Mouse (Mus musculus): Measurements from ENCODE around the gene Taf6l.

The Taf6l gene

DNA sequence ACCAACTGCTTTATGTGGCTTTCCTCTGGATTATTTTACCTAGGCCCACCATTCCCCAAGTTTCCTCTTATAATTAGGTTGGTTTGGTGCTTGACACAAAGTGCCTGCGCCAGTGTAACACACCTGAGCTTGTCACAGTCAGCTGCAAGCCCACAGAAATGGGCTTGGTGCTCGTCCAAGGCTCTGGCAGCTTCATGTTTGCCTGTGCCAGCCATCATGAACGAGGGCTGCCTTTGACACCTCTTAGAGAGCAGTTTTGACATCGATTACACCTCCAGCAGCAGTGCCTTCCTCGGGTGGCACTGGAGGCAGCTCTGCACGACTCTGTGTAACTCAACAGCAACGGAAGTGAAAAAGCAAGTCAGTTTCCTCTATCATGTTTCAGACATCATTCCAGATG lies 4.0 kb upstream of the Taf6l start:
- no peak for DNase-seq (ENCODE audit: low spot score in 2 of 2)

DNA sequence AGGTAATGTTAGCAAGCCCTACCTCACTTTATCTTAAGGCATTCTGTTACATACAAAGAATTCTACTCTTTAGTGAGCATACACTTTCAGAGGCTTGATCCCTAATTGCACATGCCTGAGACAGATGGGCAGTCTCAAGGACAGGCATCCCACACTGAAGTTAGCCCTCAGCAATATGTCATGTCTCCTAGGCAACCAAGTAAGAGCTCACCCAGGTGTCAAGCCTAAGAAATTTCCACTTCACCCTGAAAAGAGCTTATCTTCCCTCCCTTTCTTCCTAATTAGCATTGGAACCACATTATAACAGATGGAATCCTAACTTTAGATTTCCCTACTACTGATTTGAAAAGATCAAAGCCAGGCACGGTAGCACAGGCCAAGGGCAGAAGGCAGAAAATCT lies 3.0 kb upstream of the Taf6l start:
- DNase-seq (ENCODE audit: low spot score in 2 of 2) = no peak

DNA sequence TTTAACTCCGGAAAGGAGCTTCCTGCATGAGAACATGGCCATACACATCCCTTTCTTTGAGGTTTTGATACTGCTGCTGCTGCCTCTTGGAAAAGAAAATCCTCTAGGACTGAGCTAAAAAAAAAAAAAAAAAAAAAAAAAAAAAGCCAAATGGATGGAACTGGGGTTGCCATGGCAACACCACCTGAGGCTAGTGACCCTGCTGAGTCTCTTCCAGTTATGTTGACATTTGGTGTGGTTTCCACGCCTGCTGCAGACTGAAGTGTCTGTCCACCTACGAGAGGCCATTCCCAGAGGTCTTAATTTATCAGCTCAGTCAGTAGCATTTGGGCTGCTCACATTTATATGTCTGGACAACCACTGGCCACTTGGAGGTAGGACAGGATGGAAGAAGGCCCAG lies 2.3 kb upstream of the Taf6l start:
- no peak for DNase-seq (ENCODE audit: low spot score in 2 of 2)

DNA sequence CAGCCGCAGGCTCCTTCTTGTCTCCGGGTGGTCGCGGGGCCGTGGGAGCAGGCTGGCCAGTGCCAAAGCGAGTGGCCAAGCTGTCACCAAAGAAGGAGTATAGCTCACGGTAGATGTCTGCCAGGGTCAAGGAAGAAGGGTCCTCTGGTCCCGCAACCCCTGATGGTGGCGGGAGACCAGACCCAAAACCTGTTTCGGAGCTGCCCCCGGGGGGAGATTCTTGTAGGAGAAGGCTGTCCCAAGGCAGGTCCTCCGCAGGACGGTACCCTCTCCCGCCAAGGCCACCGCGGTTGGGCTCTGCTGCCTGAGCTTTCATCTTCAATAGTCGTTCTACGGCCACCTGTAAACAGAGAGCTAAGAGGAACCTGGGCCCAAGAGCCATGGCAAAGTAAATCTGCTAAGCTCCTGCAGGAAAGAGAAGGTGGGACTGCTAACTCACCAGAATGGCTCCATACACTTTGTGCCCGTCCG lies 11.2 kb downstream of the Taf6l start:
- DNase-seq (ENCODE audit: low spot score in 2 of 2) = no peak

DNA sequence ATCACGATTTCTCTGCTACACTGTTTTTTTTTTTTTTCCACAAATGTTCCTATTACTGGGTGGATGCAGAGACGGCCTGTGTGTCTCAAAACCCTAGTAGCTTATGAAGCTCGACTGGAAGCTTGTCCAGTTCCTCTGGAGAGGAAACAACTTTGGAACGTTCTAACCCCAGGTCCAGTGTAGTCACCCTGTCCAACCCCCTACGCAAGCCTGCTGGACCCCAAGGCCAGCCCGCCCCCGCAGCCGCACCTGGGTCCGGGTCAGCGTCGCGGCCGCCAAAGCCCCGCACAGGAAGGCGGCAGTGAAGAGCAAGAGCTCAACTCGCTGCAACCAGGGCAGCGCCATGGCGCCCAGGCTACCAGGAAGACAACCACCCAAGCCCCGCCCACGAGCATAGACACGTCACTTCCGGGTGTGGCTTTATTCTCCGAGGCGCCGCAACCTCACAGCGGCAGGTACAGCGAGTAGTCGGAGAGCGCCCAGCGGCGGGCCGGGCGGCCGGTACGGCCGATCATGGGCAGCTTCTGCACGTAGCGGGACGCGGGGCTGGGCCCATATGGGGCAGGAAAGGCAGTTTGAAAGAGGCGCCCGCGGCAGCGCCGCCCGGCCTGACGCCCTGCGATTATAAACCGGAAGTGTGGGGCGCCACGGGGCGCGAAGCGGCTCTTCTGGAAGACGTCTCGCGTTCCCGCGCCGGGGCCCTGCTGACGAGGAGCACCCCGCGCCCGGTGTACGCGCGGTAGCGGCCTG lies 12.0 kb downstream of the Taf6l start, which contains the start of gene Tmem179b:
Gene Tmem179b, minus strand, starts transcription at position 382 of the 750 bp plus-strand sequence.
- peak; percentile 91 to 96 for DNase-seq (ENCODE audit: low spot score in 2 of 2)

DNA sequence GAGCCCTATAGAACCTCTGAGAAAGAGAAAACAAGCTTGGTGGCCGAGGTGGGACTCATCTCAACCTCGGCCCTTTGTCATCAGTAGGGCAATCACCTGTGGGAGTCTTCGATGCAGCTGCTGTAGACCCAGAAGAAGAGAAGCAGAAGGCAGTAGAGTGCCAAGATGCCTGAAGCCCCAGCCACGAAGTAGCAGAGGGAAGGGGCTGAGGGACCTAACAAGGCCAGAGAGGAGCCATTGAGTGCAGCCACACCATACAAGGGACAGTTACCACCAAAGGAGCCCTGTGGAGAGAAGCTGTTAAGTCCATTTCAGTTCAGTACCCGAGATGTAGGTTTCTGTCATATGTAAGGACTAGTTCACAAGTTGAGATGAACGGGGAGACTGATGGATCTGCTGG lies 12.8 kb downstream of the Taf6l start:
- DNase-seq (ENCODE audit: low spot score in 2 of 2) = no peak

DNA sequence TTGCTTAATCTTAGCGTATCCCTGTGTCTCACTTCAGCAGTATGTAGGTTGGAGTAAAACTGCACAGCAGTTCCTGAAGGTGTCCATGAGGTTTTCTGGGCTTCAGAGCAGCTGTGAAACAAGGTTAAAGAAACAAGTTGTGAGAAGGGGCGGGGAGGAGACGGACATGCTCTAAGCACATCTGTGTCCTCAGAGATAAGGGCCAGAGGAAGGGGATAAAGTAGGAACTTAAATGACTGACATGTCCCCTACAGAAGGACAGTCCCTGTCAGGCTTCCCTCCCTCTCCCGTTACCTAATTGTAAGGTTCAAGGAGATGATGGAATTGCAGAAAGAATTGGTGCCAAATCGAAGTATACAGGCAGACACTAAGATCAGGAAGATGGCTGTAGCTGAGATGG lies 13.2 kb downstream of the Taf6l start:
- no peak for DNase-seq (ENCODE audit: low spot score in 2 of 2)

DNA sequence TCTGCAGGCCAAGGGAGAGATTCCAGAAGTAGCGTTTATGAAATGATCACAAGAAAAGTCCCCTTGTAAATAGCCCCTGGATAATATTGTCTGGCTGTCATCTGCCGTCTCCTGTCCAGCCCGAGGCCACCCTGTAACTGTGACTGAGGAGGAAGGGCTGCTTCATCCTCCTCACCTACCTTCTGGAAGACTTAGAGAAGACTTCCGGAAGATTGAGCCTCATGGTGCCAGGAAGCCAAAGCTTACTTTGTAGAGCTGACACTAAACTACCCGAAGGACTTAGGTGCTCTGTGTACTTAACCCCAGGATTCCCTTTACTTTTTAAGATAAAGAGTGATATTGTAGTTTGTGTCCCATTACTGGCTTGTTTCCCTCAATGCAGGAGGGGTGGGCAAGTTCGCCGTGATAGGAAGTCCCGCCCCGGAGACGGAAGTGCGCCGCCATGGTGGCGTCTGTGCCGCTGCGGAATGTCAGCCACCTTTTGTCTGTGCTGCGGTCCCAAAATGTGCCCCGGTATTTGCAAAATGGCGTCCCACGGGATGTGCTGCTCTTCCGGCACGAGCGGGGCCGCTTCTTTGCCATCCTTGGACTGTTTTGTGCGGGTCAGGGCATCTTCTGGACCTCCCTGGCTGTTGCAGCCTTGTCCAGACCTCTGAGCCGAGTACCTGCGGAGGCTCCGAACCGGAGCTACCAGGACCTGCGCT lies 15.5 kb downstream of the Taf6l start, which contains the start of gene Tmem223:
Gene Tmem223, plus strand, starts transcription at position 430 of the 704 bp plus-strand sequence.
- DNase-seq (ENCODE audit: low spot score in 2 of 2) = peak; percentile 58 to 75

DNA sequence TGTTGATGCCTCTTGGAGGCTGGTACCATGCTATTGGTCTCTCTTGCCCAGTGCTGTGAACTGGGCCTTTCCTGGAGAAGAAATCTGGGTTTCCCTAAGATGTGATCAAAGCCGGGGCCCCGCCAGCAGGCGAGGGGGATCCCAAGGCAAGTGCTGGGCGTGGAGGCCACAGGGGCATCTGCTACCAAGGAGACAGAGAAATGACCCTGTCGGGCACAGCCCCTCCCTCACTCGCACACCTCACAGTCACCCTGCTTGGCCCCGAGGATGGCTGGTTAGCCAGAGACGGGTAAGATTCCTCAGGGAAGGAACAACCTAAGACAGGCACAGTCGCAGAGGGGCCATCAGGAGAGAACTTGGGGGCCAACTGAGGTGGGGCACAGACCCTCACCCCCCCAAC lies 20.7 kb downstream of the Taf6l start:
- DNase-seq (ENCODE audit: low spot score in 2 of 2) = no peak

DNA sequence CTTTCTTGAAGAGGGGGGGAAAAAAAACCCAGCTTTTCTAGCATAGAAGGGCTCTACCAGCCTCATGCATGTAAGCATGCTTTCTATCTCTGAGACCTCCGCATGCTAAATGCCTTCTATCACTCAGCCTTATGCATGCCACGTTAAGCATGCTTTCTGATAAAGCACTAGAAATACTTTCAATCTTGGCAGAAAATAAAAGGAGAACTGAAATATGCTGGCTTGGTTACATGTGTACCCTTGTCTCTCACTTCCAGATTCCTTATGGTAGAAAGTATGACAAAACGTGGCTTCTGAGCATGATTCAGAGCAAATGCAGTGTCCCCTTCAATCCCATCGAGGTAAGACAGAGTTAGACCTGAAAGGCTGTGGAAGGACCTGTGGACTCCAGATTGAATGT lies 22.9 kb downstream of the Taf6l start:
- DNase-seq (ENCODE audit: low spot score in 2 of 2) = no peak

DNA sequence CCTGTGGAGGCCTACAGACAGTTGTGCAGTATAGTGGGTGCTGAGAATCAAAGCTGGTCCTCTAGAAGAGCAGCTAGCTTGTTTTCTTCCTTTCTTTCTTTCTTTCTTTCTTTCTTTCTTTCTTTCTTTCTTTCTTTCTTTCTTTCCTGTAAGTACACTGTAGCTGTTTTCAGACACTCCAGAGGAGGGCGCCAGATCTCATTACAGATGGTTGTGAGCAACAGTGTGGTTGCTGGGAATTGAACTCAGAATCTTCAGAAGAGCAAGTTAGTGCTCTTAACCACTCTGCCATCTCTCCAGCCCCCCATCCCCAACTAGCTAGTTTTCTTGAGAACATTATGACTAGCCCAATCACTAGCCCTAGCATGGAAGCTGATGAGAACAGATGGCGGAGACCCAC lies 25.5 kb downstream of the Taf6l start:
- DNase-seq (ENCODE audit: low spot score in 2 of 2) = no peak

DNA sequence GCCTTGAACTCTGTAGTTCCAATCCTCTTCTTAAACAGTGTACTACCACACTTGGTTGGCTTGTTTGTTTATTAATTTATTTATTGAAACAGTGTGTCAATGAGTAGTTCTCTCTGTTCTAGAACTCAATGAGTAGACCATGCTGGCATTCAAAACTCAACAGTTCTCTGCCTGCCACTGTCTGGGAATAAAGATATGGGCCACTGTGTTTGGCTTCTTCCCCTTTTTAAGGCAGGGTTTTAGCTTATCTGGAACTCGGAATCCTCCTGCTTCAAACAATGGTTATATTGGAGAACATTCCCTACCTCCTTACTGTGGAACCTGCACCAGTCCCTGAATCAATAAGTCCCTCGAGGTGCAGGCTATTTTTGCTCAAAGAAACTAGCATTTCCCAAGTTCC lies 27.3 kb downstream of the Taf6l start:
- DNase-seq (ENCODE audit: low spot score in 2 of 2) = no peak

DNA sequence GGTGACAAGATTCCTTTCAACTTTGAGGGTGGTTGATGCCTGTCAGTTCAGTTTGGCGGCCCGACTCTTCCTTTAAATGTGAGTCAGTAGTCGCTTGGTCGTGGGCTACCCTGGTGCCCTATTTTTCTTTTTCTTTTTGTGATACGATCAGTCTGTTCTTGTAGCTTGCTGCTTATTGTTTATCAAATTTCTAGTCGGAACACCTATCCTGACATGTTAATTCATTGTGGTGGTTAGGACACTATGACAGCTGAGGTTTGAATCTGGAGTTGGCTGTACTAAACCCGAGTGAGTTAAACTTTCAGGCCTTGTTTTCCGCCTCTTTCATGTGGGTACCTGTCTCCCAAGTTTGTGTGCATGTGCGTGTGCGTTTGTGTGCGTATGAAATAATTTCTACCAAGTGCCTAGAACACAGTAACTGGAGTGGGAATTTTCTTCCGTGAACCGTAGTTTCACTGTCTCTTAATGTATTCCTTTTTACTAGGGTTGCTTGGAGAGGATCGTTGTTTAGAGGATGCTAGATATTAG lies 28.7 kb downstream of the Taf6l start:
- no peak for DNase-seq (ENCODE audit: low spot score in 2 of 2)

DNA sequence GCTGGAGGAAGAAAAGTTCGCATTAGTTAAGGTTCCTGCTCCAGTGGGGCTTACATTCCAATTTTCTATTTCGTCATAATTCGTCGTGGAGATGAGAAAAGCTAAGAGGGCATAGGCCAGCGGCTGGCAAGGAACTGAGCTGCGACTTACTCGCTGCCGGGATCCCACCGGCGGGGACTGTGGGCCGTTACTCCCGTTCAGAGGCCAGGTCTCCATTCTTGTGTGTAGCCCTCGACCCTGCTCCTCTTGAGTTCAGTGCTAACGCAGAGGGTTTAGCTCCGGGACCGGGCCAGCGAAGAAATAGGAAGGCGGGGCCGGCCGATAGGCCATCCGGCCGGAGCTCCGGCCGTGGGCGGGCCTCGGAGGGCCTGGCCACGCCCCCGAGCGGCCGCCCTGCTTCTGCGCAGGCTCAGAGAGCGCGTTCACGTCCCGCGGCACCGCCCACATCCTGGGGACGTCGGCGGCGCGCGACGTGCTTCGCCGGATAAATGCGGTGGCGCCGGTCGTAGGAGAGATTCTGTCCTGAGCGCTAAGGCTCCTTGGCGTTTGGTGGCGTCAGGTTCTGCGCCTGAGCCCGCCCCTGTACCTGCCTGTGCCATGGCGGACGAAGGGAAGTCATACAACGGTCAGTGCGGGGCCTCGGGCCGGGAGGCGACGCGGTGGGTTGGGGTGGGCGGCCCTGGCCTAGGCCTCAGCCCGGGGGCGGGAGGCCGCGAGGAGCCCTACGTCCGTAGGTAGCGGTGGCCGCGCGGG lies 29.4 kb downstream of the Taf6l start, which contains the start of gene Nxf1:
Gene Nxf1, plus strand, starts transcription at position 439 of the 753 bp plus-strand sequence.
- DNase-seq (ENCODE audit: low spot score in 2 of 2) = peak; percentile 81 to 86

DNA sequence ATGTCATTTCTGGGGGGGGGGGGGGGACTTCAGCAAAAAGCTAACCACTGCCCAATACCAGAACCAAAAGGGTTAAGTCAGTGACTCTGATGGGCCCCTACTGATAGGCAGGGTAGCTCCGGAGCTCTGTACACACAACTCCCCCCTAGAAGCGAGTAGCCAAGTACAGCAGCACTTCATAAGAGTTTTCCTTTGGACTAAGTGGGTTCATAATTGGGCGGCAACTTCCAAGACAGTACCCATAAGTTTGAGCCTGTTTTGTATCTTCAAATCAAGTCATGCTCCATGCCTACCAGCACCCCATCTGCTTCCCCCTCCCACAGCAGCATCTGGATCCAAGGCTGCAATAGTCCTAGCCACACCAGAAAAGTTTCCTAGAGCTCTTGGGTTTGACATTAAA lies 30.6 kb downstream of the Taf6l start:
- DNase-seq (ENCODE audit: low spot score in 2 of 2) = no peak

DNA sequence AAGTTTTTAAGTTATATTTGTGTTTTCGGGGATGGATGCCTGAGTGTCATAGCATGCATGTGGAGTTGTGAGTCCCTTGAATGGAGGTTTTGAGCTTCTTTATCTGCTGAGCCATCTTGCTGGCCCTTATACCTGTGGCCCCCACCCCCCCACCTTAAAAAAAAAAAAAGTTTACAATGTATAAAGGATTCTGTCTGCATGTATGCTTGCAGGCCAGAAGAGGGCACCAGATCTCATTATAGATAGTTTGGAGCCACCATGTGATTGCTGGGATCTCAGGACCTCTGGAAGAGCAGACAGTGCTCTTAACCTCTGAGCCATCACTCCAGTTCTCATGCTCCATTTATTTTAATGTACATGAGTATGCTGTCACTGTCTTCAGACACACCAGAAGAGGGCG lies 38.8 kb downstream of the Taf6l start:
- no peak for DNase-seq (ENCODE audit: low spot score in 2 of 2)

DNA sequence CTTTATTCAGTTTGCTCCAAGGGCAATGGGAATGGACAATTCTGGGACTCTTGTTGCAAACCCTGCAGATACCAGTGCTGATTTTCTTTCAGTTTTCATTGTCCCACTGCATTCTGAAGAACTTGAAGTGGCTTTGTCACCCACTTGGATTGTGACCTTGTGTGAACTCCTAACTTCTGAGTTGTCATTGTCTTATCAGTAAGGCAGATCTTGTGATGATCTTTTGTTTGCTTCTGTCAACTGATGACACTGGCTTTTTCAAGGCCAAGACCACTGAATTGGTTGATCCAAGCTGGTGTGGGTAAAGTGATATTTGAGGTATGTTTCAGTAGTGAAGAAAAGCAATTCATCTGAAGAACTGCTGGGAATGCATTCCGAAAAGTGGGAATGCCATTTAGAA lies 40.8 kb downstream of the Taf6l start:
- DNase-seq (ENCODE audit: low spot score in 2 of 2) = no peak

DNA sequence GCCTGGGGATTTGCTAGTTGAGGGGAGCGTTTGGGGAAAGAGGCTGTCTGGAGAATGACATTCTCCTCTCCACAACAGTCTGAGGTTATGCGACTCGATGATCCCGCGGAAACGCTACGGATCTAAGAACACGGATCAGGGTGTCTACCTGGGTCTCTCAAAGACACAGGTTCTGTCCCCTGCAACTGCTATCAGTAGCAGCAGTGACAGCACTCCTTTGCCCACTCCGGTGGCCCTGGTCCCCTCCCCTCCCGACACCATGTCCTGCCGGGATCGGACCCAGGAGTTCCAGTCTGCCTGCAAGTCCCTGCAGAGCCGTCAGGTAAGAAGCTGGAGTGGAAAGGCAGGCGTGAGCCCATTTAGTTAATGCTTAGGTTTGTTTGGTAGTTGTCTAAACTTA lies 44.0 kb downstream of the Taf6l start:
- DNase-seq (ENCODE audit: low spot score in 2 of 2) = no peak

DNA sequence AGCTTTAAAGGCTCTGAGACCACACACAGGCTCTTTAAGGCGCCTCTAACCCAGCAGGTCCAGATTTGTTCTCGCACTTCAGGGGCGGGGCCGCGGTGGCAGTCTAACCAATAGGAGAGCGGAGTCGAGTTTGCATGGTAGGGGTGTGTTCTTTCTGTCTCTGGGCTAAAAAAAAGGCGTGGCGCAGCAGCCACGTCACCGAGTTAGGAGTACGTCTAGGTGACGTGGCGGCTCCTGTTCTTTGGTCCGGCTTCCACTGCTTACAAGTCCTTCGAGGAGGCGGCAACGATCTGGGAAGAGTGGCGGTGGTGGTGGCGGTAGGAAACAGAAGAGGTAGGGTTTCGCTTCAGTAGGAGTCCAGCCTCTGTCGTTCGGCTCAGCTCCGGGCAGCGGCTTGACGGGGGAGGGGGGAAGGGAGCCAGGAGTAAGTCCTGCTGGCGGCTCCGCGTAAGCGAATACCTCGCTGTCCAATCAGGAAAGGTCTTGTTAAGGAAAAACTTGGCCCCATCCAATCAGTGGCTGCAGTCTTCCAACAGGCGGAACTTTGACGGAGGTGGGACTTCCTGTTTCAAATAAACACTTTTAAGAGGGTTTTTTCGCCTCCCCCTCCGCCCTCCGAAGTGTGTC lies 44.9 kb downstream of the Taf6l start, which contains the start of gene Stx5a:
Gene Stx5a, plus strand, starts transcription at position 171 of the 627 bp plus-strand sequence.
- peak; percentile 93 to 95 for DNase-seq (ENCODE audit: low spot score in 2 of 2)

DNA sequence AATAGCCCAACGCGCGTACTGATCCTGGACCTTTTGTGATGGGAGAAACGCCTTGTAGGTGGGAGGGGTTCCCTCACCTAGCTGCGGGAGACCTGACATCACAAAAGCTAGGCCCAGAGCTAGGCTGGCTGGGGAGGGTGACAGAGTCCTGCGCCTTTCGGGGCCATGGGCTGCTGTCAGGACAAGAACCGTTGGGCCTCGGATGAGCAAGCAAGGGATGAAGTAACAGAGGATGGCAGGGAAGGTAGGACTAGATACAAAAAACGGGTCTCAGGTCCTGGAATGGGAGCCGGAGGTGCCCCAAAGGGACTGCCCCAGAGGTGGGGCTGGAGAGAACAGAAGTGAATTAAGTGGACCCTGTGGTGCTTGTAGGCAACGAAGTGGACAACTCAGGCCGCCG lies 45.6 kb downstream of the Taf6l start, which contains the start of gene 1700092M07Rik:
Gene 1700092M07Rik, plus strand, starts transcription at position 116 of the 400 bp plus-strand sequence.
- DNase-seq (ENCODE audit: low spot score in 2 of 2) = no peak

DNA sequence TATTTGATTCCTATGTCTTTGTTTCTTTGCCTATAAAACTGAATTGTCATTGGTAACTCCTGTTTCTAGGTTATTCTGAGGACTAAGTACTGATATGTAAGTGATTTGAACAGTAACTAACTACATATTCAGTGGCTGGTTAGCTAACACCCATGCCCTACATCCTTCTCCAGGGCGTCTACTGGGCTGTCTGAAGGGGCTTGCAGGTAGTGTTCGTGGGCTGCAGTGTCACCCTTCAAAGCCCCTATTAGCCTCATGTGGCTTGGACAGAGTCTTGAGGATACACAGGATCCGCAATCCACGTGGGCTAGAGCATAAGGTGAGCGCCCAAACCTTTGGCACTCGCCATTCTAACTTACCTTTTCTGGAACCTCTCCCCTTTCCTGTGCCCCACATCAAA lies 46.6 kb downstream of the Taf6l start:
- DNase-seq (ENCODE audit: low spot score in 2 of 2) = no peak

Data from frontal cortex, postnatal 14 days (tissue).